Mouse (Mus musculus): ENCODE measurements around the gene Ccdc173.

DNA sequence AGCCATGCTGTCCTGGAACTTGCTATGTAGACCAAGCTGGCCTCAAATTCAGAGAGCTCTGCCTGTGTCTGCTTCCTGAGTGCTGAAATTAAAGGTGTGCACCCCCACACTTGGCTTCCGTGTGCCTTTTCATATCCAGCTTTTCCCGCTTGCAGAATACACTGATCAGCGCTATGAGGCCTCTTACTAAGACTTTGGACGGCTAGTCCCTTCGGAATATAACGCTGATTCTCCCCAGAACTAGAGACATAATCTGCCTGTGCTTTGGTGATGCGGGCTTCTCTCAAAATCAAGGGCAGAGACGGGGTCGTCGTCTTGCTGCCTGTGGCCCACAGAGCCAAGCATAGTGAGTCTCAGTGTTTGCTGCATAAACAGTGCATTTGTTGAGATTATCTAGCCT is 36.5 kb upstream of the Ccdc173 start:
- TF ChIP-seq CTCF (IDR thresholded peaks at IDR 0.05; ENCODE audit: borderline replicate concordance, insufficient read depth, low read length) (no peak), POLR2A (IDR thresholded peaks at IDR 0.05; ENCODE audit: low read depth, low read length) (no peak)

All from embryonic fibroblast, embryonic 13.5 days (primary cell).